Comparison of ENCODE assay signal across 8 mouse cellular contexts in the genomic region with DNA sequence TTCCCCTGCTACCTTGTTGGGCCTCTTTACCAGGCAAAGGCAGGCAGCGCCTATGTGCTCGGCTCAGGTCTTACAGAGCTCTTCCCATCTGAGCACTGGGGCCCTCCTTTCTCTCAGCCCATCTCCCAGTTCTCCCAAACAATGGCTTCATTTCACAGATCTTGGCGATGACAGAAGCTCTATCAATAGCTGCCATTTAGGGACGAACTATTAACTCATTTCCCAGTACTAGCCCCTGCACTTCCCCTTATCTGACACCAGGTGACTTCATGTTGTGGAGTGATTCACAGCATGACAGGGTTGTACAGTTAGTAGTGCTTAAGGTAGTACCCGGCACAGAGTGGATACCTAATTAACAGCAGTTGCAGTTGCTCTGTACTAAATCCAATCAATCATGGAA. TPM values are rescaled to one million over a fixed set of nuclear protein-coding genes. Genes with fewer than 3 reads are reported as not detected.
DNase-seq lines count a peak whose midpoint lies in the region; ATAC-seq and TF ChIP-seq lines count a peak whose summit lies in the region.

A gene (minus strand): TSS at position 56 of the 400 bp plus-strand sequence.

- H3K27ac ChIP-seq in embryonic facial prominence, embryonic 11.5 days (replicated peaks; ENCODE audit: low read depth, low read length) = no peak within 1 kb of the TSS
- no peak within 1 kb of the TSS for H3K27ac ChIP-seq in intestine, embryonic 14.5 days (ENCODE audit: low read depth)

- no peak within 1 kb of the TSS for H3K9ac ChIP-seq in embryonic facial prominence, embryonic 11.5 days (replicated peaks; ENCODE audit: low read length)
- peak within 1 kb of the TSS; percentile 74 for H3K9ac ChIP-seq in intestine, embryonic 14.5 days (ENCODE audit: low read length)

- H3K9me3 ChIP-seq in embryonic facial prominence, embryonic 11.5 days (replicated peaks; ENCODE audit: control insufficient read depth, low read length) = no peaks in the 10 kb centered on the region
- H3K9me3 ChIP-seq in intestine, embryonic 14.5 days (ENCODE audit: control insufficient read depth, low read length) = no peaks in the 10 kb centered on the region

- TF ChIP-seq POLR2A in myocyte (IDR thresholded peaks at IDR 0.05; ENCODE audit: insufficient read length, low read depth) = no peak

- no peaks in the 10 kb centered on the region for H3K27me3 ChIP-seq in embryonic facial prominence, embryonic 11.5 days (ENCODE audit: control insufficient read depth, insufficient read depth, low read length)
- H3K27me3 ChIP-seq in intestine, embryonic 14.5 days (replicated peaks; ENCODE audit: control insufficient read depth, insufficient read depth, low read length) = no peaks in the 10 kb centered on the region
- H3K27me3 ChIP-seq in myocyte (ENCODE audit: control insufficient read depth, insufficient read depth, insufficient read length) = peaks cover 3% of the 10 kb centered on the region

- peak within 1 kb of the TSS; percentile 74 for H3K4me2 ChIP-seq in embryonic facial prominence, embryonic 11.5 days (ENCODE audit: low read depth, low read length)
- peak within 1 kb of the TSS; percentile 71 for H3K4me2 ChIP-seq in intestine, embryonic 14.5 days (ENCODE audit: low read length)
- H3K4me2 ChIP-seq in myocyte (ENCODE audit: low read depth) = peak within 1 kb of the TSS; percentile 81

- H3K36me3 ChIP-seq in embryonic facial prominence, embryonic 11.5 days (replicated peaks; ENCODE audit: control insufficient read depth, insufficient read depth, low read depth, low read length) = no peaks in the 10 kb centered on the region
- H3K36me3 ChIP-seq in intestine, embryonic 14.5 days (ENCODE audit: control insufficient read depth, insufficient read depth, low read length) = no peaks in the 10 kb centered on the region
- H3K36me3 ChIP-seq in myocyte (ENCODE audit: control insufficient read depth, insufficient read depth) = no peaks in the 10 kb centered on the region

- H3K79me2 ChIP-seq in myocyte (ENCODE audit: control insufficient read depth, insufficient read depth) = peaks cover 2% of the 10 kb centered on the region

- H3K4me1 ChIP-seq in embryonic facial prominence, embryonic 11.5 days (ENCODE audit: control insufficient read depth, insufficient read depth, low read length) = no peaks in the 10 kb centered on the region
- H3K4me1 ChIP-seq in intestine, embryonic 14.5 days (replicated peaks; ENCODE audit: control insufficient read depth, insufficient read depth, low read length) = peaks cover 11% of the 10 kb centered on the region

- peak in 1 of 2 experiments; percentile 15 for DNase-seq in left cerebral cortex, postnatal 25 days (ENCODE audit: low spot score in 2 of 2)
- DNase-seq in left cerebral cortex, postnatal 4 days = no peak
- DNase-seq in embryonic facial prominence, embryonic 11.5 days (ENCODE audit: low spot score) = no peak
- no peak for DNase-seq in intestine, embryonic 14.5 days (ENCODE audit: low spot score)
- DNase-seq in cerebellum, adult 18-20 months = no peak
- no peak for DNase-seq in embryo, embryonic 10.5 days (ENCODE audit: low spot score)
- DNase-seq in right cerebral cortex, postnatal 10 days (ENCODE audit: low spot score in 2 of 2) = no peak

- intact Hi-C loops in left cerebral cortex, postnatal 25 days (cut with DNase I) = no loop called here
- intact Hi-C loops in left cerebral cortex, postnatal 4 days (cut with DNase I) = no loop called here

- no peak for ATAC-seq in embryonic facial prominence, embryonic 11.5 days (replicated peaks; ENCODE audit: insufficient number of reproducible peaks, low FRiP score, low TSS enrichment, low read depth)
- ATAC-seq in intestine, embryonic 14.5 days (replicated peaks; ENCODE audit: low FRiP score, low TSS enrichment, low read depth) = no peak

- H3ac ChIP-seq in myocyte (ENCODE audit: control insufficient read depth, insufficient read length) = peak within 1 kb of the TSS; percentile 44

- 61% methylated on average over 5 of the region's 5 CpGs for WGBS in embryonic facial prominence, embryonic 11.5 days
- 65% methylated on average over 5 of the region's 5 CpGs for WGBS in intestine, embryonic 14.5 days

- H3K4me3 ChIP-seq in embryonic facial prominence, embryonic 11.5 days (ENCODE audit: low read depth, low read length) = peak within 1 kb of the TSS; percentile 52; the same call in 1 of the 2 replicates
- peak within 1 kb of the TSS; percentile 71; the same call in 1 of the 2 replicates for H3K4me3 ChIP-seq in intestine, embryonic 14.5 days (ENCODE audit: low read depth, low read length)
- peak within 1 kb of the TSS; percentile 46 for H3K4me3 ChIP-seq in myocyte

TF ChIP-seq in myocyte, 11 proteins besides CTCF, POLR2A, EP300 and RAD21:
- no peak for TF ChIP-seq MAX (IDR thresholded peaks at IDR 0.05; ENCODE audit: low read depth)
- TF ChIP-seq REST (IDR thresholded peaks at IDR 0.05; ENCODE audit: insufficient read depth, insufficient read length) = no peak
- TF ChIP-seq MYOD1 (IDR thresholded peaks at IDR 0.05; ENCODE audit: control insufficient read depth in 1 of 3, insufficient read length in 2 of 3, low read depth in 2 of 3) = no peak
- no peak for TF ChIP-seq CEBPB (IDR thresholded peaks at IDR 0.05; ENCODE audit: insufficient read depth, poor library complexity, severe bottlenecking)
- no peak for TF ChIP-seq SRF (IDR thresholded peaks at IDR 0.05; ENCODE audit: control insufficient read depth, insufficient read length, low read depth)
- TF ChIP-seq TCF3 (IDR thresholded peaks at IDR 0.05; ENCODE audit: insufficient read length, low read depth) = no peak
- no peak for TF ChIP-seq POLR2AphosphoS2 (IDR thresholded peaks at IDR 0.05; ENCODE audit: insufficient read length, low read depth)

RNA-seq across cellular contexts. Expression of the gene that starts here (rescaled TPM):
- 10 to 100 TPM; 16.8 to 20.7 TPM for total RNA-seq in left cerebral cortex, postnatal 25 days (2021)
- total RNA-seq in left cerebral cortex, postnatal 4 days (2021) = 1 to 10 TPM; 1.3 TPM
- 0.18 and 0.26 TPM in 2 replicates for polyA plus RNA-seq in embryonic facial prominence, embryonic 11.5 days (2014; fragmentation: Nextera tagmentation; extraction: Ambion mirVana)
- polyA plus RNA-seq in intestine, embryonic 14.5 days (2014; fragmentation: Nextera tagmentation; extraction: Ambion mirVana) = 0.55 and 0.69 TPM in 2 replicates
- 0.97 TPM for polyA plus RNA-seq in myocyte (2012; fragmentation: generic; extraction: Trizol)

Comparison
In these comparisons a context has a peak if more than half of its experiments do, and no peak if none do; other contexts are left out.
1. RNA of the gene that starts here (total RNA-seq): 16.8 to 20.7 TPM in left cerebral cortex, postnatal 25 days; 1.3 TPM in left cerebral cortex, postnatal 4 days; every median in the first group is over 4 times any median in the second.
2. Peak in every context shown above with its lines, with median percentiles within 50 percentile points of each other: H3K4me2 ChIP-seq and H3K4me3 ChIP-seq.